Mouse (Mus musculus) kidney, adult 2 months (tissue): ENCODE measurements at regions not wholly inside any gene's neighbourhood (a gene's known extent, or its start where the extent isn't known, plus 50 kb on each side); places are given as distances from the start of the nearest gene placed in this dataset.

Source experiments
- DNase-seq: peaks from one replicate; pipeline ENCODE4 v3.0.0; 2021
- H3K27ac ChIP-seq: fragments of 200-500 bp; 2 replicates; pipeline ENCODE4 v1.5.1; 2012; ENCODE audit warnings: low read depth, low read length, control low read depth, inconsistent platforms; ENCODE audit not compliant: insufficient read depth
- H3K27me3 ChIP-seq: fragments of 200-500 bp; replicated peaks from 2 replicates; pipeline ENCODE4 v1.6.1; 2012; ENCODE audit warnings: mild to moderate bottlenecking, moderate library complexity, low read length, inconsistent platforms; ENCODE audit not compliant: control insufficient read depth, insufficient read depth
- H3K36me3 ChIP-seq: fragments of 200-500 bp; 2 replicates; pipeline ENCODE4 v1.6.1; 2012; ENCODE audit warnings: mild to moderate bottlenecking, moderate library complexity, low read length, inconsistent platforms; ENCODE audit not compliant: control insufficient read depth, insufficient read depth
- H3K4me1 ChIP-seq: fragments of 200-500 bp; 2 replicates; pipeline ENCODE4 v1.6.1; 2011; ENCODE audit warnings: low read length; ENCODE audit not compliant: control insufficient read depth, insufficient read depth
- H3K4me3 ChIP-seq: fragments of 200-500 bp; 2 replicates; pipeline ENCODE4 v1.5.1; 2011; ENCODE audit warnings: mild to moderate bottlenecking, low read depth, low read length, control low read depth; ENCODE audit not compliant: insufficient read depth
- CTCF ChIP-seq: fragments of 200-500 bp; conservative IDR thresholded peaks from 2 replicates; pipeline ENCODE4 v1.5.1; 2011; ENCODE audit warnings: low read depth, mild to moderate bottlenecking, control low read depth, low read length, moderate library complexity, mixed read lengths; ENCODE audit not compliant: insufficient read depth, insufficient read length
- POLR2A ChIP-seq: fragments of 200-500 bp; IDR thresholded peaks from one replicate; pipeline ENCODE4 v1.6.1; 2011; ENCODE audit warnings: low read depth, low read length, control low read depth
- WGBS: fragments of 180-500 bp; shearing (Covaris S2); methylation state at CpG from one replicate; pipeline ENCODE4 v1.1.7; 2018; 5-methylcytosine and 5-hydroxymethylcytosine counted together

- 56% methylated on average over 1 of the region's 1 CpGs for WGBS
- DNase-seq, result no peak
- H3K4me1 ChIP-seq, result no peaks in the 10 kb centered on the region
- no peaks in the 10 kb centered on the region for H3K27me3 ChIP-seq
- no peak for TF ChIP-seq POLR2A
- TF ChIP-seq CTCF, result no peak
- H3K4me3 ChIP-seq, result no peak overlapping the region
- no peaks in the 10 kb centered on the region for H3K36me3 ChIP-seq
- no peak overlapping the region for H3K27ac ChIP-seq
Measured at GRCm38 (mm10) chr5:85706598-85706997, 358.8 kb downstream of the Cenpc1 start.

- DNase-seq, result no peak
- Histone ChIP-seq H3K36me3 (no peaks in the 10 kb centered on the region), H3K27ac (no peak overlapping the region), H3K4me1 (no peaks in the 10 kb centered on the region), H3K27me3 (no peaks in the 10 kb centered on the region), H3K4me3 (no peak overlapping the region)
- TF ChIP-seq CTCF (no peak), POLR2A (no peak)
- 34% methylated on average over 3 of the region's 3 CpGs for WGBS
Measured at GRCm38 (mm10) chr5:85706084-85706483, 359.3 kb downstream of the Cenpc1 start.

- no peak for TF ChIP-seq POLR2A
- TF ChIP-seq CTCF, result no peak
- H3K27ac ChIP-seq, result no peak overlapping the region
- 80% methylated on average over 4 of the region's 4 CpGs for WGBS
- DNase-seq, result no peak
- H3K27me3 ChIP-seq, result no peaks in the 10 kb centered on the region
- no peaks in the 10 kb centered on the region for H3K36me3 ChIP-seq
- no peak overlapping the region for H3K4me3 ChIP-seq
- H3K4me1 ChIP-seq, result no peaks in the 10 kb centered on the region
Measured at GRCm38 (mm10) chr5:85677872-85678271, 387.5 kb downstream of the Cenpc1 start.

GRCm38 (mm10) chr5:85671121-85671520 lies 394.3 kb downstream of the Cenpc1 start:
- Histone ChIP-seq H3K4me1 (no peaks in the 10 kb centered on the region), H3K36me3 (no peaks in the 10 kb centered on the region), H3K4me3 (no peak overlapping the region), H3K27me3 (no peaks in the 10 kb centered on the region), H3K27ac (no peak overlapping the region)
- WGBS, result 64% methylated on average over 1 of the region's 1 CpGs
- no peak for TF ChIP-seq CTCF
- TF ChIP-seq POLR2A, result no peak
- no peak for DNase-seq

- Histone ChIP-seq H3K27ac (no peak overlapping the region), H3K36me3 (no peaks in the 10 kb centered on the region), H3K4me3 (no peak overlapping the region), H3K4me1 (no peaks in the 10 kb centered on the region), H3K27me3 (no peaks in the 10 kb centered on the region)
- TF ChIP-seq CTCF, result no peak
- TF ChIP-seq POLR2A, result no peak
- DNase-seq, result no peak
- 36% methylated on average over 5 of the region's 5 CpGs for WGBS
Measured at GRCm38 (mm10) chr5:85661487-85661886, 403.9 kb downstream of the Cenpc1 start.

- Histone ChIP-seq H3K36me3 (no peaks in the 10 kb centered on the region), H3K27me3 (no peaks in the 10 kb centered on the region), H3K4me3 (no peak overlapping the region), H3K4me1 (no peaks in the 10 kb centered on the region), H3K27ac (no peak overlapping the region)
- 67% methylated on average over 2 of the region's 2 CpGs for WGBS
- DNase-seq, result no peak
- TF ChIP-seq CTCF (no peak), POLR2A (no peak)
Measured at GRCm38 (mm10) chr5:85621078-85621477, 444.3 kb downstream of the Cenpc1 start.

GRCm38 (mm10) chr5:85614783-85615182 lies 450.6 kb downstream of the Cenpc1 start:
- H3K36me3 ChIP-seq, result no peaks in the 10 kb centered on the region
- TF ChIP-seq POLR2A, result no peak
- TF ChIP-seq CTCF, result no peak
- H3K4me3 ChIP-seq, result no peak overlapping the region
- no peaks in the 10 kb centered on the region for H3K27me3 ChIP-seq
- WGBS, result 80% methylated on average over 3 of the region's 3 CpGs
- no peaks in the 10 kb centered on the region for H3K4me1 ChIP-seq
- no peak overlapping the region for H3K27ac ChIP-seq
- DNase-seq, result no peak

- no peak for DNase-seq
- H3K27me3 ChIP-seq, result no peaks in the 10 kb centered on the region
- WGBS, result 41% methylated on average over 4 of the region's 4 CpGs
- no peaks in the 10 kb centered on the region for H3K36me3 ChIP-seq
- no peaks in the 10 kb centered on the region for H3K4me1 ChIP-seq
- TF ChIP-seq POLR2A, result no peak
- no peak for TF ChIP-seq CTCF
- no peak overlapping the region for H3K27ac ChIP-seq
- H3K4me3 ChIP-seq, result no peak overlapping the region
Measured at GRCm38 (mm10) chr5:85612606-85613005, 452.8 kb downstream of the Cenpc1 start.
